Mouse (Mus musculus): ENCODE measurements at regions not wholly inside any gene's neighbourhood (a gene's known extent, or its start where the extent isn't known, plus 50 kb on each side); places are given as distances from the start of the nearest gene placed in this dataset.

GRCm38 (mm10) chr13:102380667-102381066 lies 312.7 kb upstream of the Cd180 start:
- DNase-seq (ENCODE audit: low spot score in 2 of 2), result no peak

DNA sequence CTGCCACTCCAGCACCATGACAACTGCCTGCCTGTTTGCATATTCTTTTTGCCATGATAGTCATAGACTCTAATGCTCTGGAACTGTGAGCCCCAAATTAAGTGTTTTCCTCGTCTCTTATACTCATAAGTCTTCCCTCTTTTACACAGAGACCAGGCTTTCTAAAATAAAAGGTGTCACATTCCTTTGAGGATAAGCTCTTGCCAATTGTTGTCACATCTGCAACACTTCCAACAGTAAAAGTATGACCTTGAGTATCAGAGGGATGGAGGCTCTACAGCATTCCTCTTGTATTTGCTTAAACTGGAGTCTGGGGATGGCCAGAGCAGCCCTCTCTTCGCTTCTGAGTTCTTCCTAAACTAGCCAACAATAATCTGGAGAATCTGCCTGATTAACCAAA lies 301.4 kb upstream of the Cd180 start:
- DNase-seq (ENCODE audit: low spot score in 2 of 2), result no peak

DNA sequence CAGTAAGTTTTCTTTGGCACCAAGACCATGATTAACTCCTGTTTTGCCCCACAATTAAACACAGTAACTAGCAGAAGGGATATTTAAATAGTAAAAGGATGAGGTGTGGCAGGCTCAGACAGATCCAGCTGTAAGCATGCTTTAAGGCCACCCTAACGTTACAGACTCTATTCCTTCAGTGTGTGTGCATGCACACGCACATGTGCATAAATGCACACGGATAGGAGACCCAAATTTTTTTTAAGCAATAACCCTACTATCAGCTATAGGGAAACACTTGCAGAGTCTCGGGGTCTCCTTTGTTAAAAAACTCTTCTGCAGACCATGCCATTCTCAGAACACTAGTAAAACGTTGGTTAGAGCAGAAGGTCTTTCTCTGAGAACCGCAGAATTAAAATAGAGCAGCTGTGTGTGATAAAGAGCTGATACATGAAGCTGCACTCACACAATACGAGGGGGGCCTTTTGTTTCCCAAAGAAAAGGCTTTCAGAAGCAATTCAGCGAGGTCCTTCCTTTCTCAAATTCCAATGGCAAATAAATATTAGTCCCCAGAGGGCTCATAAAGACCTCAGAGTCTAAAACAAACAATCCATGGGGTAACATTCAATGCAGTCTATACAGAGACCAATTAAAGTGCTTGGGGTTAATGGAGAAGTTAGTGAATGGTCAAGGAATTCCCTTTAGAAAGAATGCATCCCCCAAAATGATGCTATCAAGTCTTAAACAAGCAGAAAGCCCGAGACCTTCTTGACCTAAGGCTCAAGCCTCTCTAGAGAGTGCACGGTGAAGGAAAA lies 300.3 kb upstream of the Cd180 start:
- DNase-seq (ENCODE audit: low spot score in 2 of 2), result no peak

DNA sequence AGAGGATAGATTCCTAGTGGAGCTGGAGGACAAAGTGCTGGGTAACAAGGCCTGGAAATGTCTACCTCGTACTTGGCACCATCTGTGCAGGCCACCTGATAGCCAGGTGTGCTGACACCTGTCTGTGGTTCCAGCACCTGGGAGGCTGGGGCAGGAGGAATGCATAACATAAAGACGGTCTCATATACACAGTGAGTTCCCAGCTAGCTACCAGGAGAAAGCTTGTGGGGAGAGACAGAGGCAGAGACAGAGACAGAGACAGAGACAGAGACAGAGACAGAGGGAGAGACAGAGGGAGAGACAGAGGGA lies 299.7 kb upstream of the Cd180 start:
- no peak for DNase-seq (ENCODE audit: low spot score in 2 of 2)

DNA sequence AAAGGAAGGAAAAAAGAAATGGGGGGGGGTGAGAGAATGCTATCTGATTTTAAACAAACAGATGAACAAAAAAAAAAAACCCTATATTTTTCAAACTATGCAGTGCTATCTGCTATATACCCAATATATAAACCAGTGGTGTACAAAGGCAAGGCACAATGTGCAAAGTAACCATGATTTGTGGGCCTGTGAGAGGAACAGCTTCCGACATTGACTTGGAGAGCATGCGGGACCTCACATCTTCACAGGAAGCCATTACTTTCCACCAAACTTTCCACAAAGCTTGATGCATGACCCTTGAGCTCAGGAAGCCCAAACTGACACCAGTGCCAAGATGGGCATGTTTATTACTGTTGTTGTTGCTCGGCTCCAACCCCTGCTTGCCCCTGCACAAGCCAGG lies 299.3 kb upstream of the Cd180 start:
- DNase-seq (ENCODE audit: low spot score in 2 of 2), result no peak

- no peak for DNase-seq (ENCODE audit: low spot score in 2 of 2)
Measured at GRCm38 (mm10) chr13:102397411-102397810, 295.9 kb upstream of the Cd180 start.

DNA sequence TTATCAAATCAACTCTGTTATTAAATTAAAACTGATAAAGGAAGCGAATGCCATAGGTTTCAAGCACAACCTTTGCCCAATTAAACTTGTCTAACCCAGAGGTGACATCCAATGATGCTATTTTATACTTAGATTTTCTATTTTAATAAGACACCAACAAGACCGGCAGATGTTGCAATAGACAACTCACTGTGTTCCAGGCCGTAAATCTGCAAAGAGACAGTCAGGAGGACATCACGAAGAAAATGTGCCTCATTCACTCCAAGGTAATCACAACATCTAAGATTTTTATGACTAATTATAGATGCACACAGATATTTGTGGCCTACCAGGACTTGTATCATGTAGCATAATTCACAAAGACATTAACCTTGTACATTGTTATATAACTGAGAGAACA lies 281.5 kb upstream of the Cd180 start:
- DNase-seq (ENCODE audit: low spot score in 2 of 2), result no peak

GRCm38 (mm10) chr13:102434372-102434954 lies 258.9 kb upstream of the Cd180 start:
- DNase-seq (ENCODE audit: low spot score in 2 of 2), result no peak

DNA sequence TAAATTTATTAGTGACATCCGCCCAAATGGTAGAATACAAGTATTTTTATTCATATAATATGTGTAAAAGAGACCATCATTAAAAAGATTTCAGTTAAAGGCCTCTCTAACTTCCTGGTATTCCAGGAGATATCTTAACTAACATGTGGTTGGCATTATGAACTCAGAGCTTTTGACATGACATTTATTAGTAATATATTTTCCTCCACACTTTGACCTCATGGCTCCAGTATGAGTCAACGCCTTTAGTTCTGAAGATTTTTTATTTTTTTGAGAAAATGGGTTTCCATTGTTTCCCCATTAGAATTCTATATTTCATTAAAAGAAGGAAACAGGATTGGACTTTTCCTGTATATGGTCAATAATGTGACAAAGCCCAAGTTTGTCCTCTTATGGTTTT lies 250.7 kb upstream of the Cd180 start:
- DNase-seq (ENCODE audit: low spot score in 2 of 2), result no peak

DNA sequence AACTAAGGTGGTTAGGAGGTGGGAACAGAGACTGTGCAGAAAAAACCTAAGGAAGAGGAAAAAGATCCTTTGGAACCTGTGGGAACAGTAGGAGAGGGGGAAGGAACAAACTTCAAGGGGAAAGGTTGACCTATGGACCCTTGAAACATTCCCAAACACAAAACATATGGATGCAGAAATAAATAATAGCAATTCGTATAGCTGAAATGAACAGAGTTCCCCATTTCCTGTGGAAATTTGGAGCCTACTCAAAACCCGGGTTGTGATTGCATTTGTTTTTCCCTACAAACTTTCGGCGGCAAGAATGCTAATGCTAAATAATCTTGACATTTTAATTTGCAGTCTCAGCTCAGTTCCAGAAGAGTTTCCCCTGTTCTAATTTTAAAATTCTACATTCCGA lies 246.0 kb upstream of the Cd180 start:
- no peak for DNase-seq (ENCODE audit: low spot score in 2 of 2)

DNA sequence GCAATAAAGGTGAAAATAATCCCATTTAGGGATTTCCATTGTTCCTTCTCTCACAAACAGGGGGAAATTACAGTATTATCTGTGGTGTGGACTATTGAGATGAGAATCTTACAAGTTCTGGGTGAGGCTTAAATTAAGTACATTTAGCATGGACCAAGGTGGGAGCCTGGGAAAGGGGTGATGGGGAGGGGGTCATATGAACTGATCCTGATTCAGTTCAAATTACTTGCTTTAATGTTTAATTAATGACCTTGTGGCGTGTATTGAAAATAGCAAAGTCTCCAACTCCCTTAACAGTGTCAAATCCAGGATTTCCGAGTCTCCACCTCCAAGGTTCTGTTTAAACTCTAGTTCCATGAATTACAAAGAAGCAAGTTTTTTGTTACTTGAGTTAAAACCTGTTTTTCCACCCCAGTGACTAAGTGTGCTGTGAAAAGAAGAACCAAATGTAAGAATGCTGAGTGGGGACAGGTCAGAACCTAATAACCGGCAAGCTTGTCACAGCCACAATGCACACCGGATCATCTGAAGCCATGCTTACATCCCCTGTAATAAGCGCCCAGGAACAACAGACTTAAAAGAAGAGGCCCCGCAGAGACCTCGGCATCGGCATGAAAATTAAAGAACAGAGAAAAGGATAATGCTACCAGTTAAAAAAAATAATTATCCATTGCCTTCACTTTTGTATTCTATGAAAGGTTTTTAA lies 243.8 kb upstream of the Cd180 start:
- no peak for DNase-seq (ENCODE audit: low spot score in 2 of 2)

DNA sequence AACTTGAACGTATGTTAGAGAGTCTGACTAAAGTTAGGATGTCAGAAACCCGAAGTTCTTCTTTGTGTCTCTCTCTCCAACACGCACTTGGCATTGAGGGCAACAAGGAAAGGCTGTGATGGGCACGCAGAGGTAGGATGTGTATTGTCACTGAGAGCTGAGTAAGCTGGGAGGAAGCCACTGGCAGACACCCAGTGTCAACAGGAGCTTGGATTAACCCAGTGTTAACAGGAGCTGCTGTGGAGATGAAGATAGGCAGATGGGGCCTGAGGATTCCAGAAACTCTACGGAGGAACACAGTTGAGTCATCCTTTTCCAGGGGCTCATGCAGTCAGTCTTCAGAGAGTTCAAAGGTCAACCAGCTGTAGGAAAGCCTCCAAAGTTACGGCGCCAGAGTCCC lies 242.2 kb upstream of the Cd180 start:
- DNase-seq (ENCODE audit: low spot score in 2 of 2), result no peak

- no peak for DNase-seq (ENCODE audit: low spot score in 2 of 2)
Measured at GRCm38 (mm10) chr13:102458711-102459110, 234.6 kb upstream of the Cd180 start.

DNA sequence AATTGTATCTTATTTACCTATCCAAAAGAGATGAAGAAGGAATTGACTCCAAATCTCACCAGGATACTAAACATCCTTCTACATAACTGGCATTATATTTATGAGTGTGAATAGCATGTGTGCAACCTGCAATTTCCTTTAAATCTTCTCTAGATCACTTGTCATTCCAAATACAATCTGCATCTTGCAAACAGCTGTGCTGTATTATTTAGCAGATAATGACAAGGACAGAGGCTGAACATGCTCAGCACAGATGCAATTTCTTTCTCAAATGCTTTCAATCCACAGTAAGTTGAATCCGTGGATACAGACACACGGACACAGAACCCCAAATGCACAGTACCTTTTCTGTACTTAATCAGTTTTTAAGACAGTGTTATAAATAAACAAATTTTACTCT lies 229.4 kb upstream of the Cd180 start:
- DNase-seq (ENCODE audit: low spot score in 2 of 2), result no peak

- DNase-seq (ENCODE audit: low spot score in 2 of 2), result no peak
Measured at GRCm38 (mm10) chr13:102481906-102482305, 211.5 kb upstream of the Cd180 start.

DNA sequence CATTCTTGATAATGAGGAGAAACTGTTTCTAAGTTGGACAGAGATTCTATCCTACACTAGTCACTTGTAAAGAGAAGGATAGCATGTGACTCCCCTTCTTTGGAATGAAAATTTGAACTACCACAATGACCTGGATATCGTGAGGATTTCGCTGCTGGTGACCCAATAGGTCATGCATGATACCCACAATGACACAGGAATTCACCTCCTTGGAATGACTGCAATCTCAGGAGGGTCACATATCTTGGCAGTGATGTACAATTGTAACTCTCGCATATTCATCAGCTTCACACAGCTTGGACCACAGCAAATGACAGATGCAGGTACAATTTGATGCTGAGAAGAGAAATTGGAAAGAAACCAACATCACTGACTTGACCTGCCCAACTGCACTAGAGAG lies 210.9 kb upstream of the Cd180 start:
- DNase-seq (ENCODE audit: low spot score in 2 of 2), result no peak

DNA sequence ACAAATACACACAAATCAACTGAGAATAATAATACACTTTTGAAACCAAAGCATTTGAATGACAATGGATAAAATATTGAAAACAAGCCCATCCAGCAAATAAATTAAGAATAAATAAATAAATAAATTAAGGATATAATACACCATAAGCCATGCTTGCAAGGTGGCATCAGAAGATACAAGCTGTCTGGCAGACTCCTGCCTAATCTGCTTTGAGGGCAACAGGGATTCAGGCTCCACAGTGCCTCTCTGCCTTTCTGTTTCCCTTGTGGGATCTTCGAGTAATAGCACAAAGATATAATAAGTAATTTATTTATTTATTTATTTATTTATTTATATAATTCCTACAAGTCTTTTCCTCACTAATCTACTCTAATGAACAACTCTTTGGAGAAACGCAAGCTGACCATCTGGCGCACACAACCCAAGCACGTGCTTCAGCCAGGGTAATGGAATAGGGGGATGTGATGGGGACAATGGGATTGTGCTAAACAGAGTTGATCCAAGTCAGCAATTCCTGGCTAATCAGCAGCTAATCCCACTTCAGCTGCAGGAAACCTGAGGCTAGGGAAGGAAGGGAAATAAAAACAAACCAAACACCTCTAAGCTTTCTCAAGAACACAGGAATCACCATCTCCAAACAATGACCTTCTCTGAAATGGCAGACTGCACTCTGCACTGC lies 205.8 kb upstream of the Cd180 start:
- no peak for DNase-seq (ENCODE audit: low spot score in 2 of 2)

- no peak for DNase-seq (ENCODE audit: low spot score in 2 of 2)
Measured at GRCm38 (mm10) chr13:102491370-102491769, 202.0 kb upstream of the Cd180 start.

DNA sequence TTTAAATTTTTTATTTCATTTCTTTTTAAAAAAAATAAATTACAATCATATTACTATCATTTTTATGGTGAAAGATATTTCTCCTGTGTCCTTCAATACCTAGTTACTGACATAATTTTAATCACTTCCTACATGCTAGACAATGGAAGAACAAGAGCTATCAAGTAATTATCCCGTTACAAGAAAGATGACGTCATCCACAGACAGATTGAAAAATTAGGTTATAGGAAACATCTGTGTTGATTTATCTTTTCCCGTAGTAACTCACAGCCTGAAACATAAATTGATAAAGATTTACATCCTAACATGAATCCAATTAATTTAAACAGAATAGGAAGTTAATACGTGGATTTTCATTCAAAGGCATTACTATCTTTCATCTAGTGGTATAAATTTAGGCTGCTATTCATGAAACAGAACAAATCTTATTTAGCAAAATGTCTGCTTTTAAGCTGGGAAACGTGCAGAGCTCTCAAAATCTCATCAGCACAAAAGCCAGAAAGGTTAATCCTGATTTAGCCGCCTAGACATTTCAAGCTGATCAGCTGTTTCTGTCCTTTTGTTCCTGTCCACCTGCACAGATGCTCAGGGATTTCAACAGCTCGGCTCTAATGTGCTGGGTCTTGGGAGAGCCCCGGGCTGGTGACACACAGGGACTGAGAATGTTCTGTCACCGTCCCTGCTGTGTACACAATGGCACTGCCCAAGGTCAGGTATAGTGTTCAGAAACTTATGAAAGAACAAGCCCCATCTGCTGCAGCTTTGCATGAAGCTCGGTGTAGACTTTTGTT lies 189.0 kb upstream of the Cd180 start:
- no peak for DNase-seq (ENCODE audit: low spot score in 2 of 2)

DNA sequence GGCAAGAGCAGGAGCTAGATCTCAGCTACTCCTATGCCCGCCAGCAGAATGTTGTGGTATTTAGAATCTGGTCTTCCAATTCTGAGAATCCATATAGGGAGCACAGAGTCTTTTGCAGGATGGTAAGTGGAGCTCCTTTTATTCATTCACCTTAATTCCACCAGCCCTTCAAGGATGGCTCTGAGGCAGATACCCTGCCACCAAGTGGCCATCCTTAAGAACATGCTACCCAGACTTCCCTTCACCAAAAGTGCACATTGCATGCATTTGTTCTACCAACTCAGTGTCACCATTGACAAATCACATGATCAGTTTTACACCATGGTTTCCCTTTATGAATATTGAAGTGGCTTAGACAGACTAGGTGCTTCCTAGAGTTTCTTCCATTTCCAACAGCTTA lies 186.1 kb upstream of the Cd180 start:
- DNase-seq (ENCODE audit: low spot score in 2 of 2), result no peak

DNA sequence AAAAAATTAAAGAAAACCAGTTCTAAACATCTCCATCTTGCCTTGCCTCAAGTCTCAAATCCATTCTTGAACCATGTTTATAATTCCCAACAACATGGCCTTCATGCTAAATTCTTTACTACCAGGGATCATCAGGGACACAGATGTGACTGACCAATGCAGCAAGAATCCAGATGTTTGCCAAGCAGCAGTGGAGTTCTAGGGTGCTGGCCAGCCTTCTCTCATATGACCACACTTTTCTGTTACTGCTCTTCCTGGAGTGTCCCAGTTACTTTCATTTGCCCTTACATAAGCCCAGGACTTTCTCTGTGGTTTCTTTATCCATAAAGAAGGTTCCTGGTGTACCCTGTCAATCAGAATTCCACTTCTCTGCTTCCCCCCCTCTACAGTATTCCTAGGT lies 185.4 kb upstream of the Cd180 start:
- no peak for DNase-seq (ENCODE audit: low spot score in 2 of 2)

DNA sequence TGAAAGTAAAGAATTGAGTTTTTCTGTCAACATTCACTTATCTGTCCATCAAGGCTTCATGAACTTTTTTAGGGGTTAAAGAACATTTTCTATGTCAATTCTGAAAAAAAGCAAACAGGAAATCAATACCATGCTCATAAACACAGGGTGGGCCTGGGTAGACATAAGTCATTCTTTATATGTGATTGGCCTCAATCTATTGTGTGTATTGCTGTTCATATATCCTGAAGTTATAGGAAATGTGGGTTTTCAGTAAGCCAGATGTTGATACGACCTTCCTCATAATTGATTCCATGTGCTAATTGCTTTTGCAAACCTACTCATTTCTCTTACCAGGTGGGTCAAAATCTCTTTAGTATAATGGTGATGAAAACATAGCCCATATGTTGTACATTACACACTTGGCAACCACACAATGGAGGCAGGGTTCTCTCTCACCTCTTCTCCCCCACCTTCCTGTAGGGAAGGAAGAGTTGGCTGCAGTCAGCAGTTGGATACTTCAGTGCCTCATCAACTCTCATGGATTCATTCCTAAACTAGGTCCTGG lies 182.6 kb upstream of the Cd180 start:
- no peak for DNase-seq (ENCODE audit: low spot score in 2 of 2)

All from frontal cortex, postnatal 10 days (tissue).